ENCODE assay signal across 19 mouse cellular contexts in genomic region chr1:90231591-90232490, GRCm38 (mm10). TPM values are rescaled to one million over a fixed set of nuclear protein-coding genes. Genes with fewer than 3 reads are reported as not detected.
DNase-seq lines count a peak whose midpoint lies in the region; ATAC-seq lines count a peak whose summit lies in the region.
"Had no signal": no experiment of that assay in that cellular context is flagged by ENCODE, and none has a peak within 500 bp of the region (broad histone marks: within the 10 kb centered on the region; RNA-seq: fewer than 3 reads in every experiment).

No protein-coding gene starts in this region.

- H3K9me3 ChIP-seq in midbrain, embryonic 10.5 days (replicated peaks), result no peaks in the 10 kb centered on the region
- no peaks in the 10 kb centered on the region for H3K9me3 ChIP-seq in midbrain, embryonic 11.5 days (ENCODE audit: control insufficient read depth, low read length)
- H3K9me3 ChIP-seq in embryonic facial prominence, embryonic 10.5 days, result no peaks in the 10 kb centered on the region
- no peaks in the 10 kb centered on the region for H3K9me3 ChIP-seq in limb, embryonic 15.5 days
- H3K9me3 ChIP-seq: forebrain, embryonic 13.5 days; midbrain, embryonic 15.5 days had no signal

- H3K9ac ChIP-seq in midbrain, embryonic 11.5 days (ENCODE audit: low read length), result no peak overlapping the region
- H3K9ac ChIP-seq in limb, embryonic 15.5 days, result no peak overlapping the region
- H3K9ac ChIP-seq: forebrain, embryonic 13.5 days; midbrain, embryonic 15.5 days had no signal

- no peak for DNase-seq in midbrain, embryonic 10.5 days (ENCODE audit: low spot score)
- no peak for DNase-seq in midbrain, embryonic 11.5 days (ENCODE audit: low spot score, missing footprints)
- DNase-seq in embryonic facial prominence, embryonic 10.5 days (ENCODE audit: low spot score), result no peak
- DNase-seq in fat pad, adult 2 months (ENCODE audit: extremely low read depth, low read depth, low spot score), result peak; percentile 69
- DNase-seq in urinary bladder, postnatal 14 days (ENCODE audit: low spot score), result no peak
- no peak for DNase-seq in thymus, postnatal 10 days (ENCODE audit: low spot score in 2 of 2)
- DNase-seq: adrenal gland, adult 8-10 months; cerebellum, adult 11 months; gastrocnemius, postnatal 25 days; liver; retina, postnatal 1 day; thymus, postnatal 4 days had no signal

- no peak overlapping the region for H3K4me3 ChIP-seq in midbrain, embryonic 10.5 days
- no peak overlapping the region for H3K4me3 ChIP-seq in midbrain, embryonic 11.5 days (ENCODE audit: low read depth, low read length)
- H3K4me3 ChIP-seq in embryonic facial prominence, embryonic 10.5 days, result no peak overlapping the region
- H3K4me3 ChIP-seq in limb, embryonic 15.5 days, result no peak overlapping the region
- H3K4me3 ChIP-seq: forebrain, embryonic 13.5 days; midbrain, embryonic 15.5 days had no signal

- 82% methylated on average over 22 of the region's 22 CpGs for WGBS in midbrain, embryonic 10.5 days
- WGBS in midbrain, embryonic 11.5 days, result 76% methylated on average over 22 of the region's 22 CpGs
- 65% methylated on average over 22 of the region's 22 CpGs for WGBS in embryonic facial prominence, embryonic 10.5 days
- 28% methylated on average over 22 of the region's 22 CpGs for WGBS in limb, embryonic 15.5 days

- no peaks in the 10 kb centered on the region for H3K36me3 ChIP-seq in midbrain, embryonic 10.5 days
- H3K36me3 ChIP-seq in midbrain, embryonic 11.5 days (ENCODE audit: control insufficient read depth, insufficient read depth, low read length), result no peaks in the 10 kb centered on the region
- no peaks in the 10 kb centered on the region for H3K36me3 ChIP-seq in embryonic facial prominence, embryonic 10.5 days (replicated peaks)
- no peaks in the 10 kb centered on the region for H3K36me3 ChIP-seq in limb, embryonic 15.5 days
- H3K36me3 ChIP-seq: midbrain, embryonic 15.5 days had no signal

- ATAC-seq in midbrain, embryonic 11.5 days (ENCODE audit: low FRiP score), result no peak
- peak; percentile 16; the same call in 1 of the 2 replicates for ATAC-seq in limb, embryonic 15.5 days (ENCODE audit: insufficient number of reproducible peaks, low FRiP score, low TSS enrichment, low read depth)
- no peak for ATAC-seq in megakaryocyte-erythroid progenitor cell, adult 5-6 weeks (replicated peaks; ENCODE audit: low FRiP score, low TSS enrichment, poor library complexity, severe bottlenecking)
- ATAC-seq: forebrain, embryonic 13.5 days; hindbrain, postnatal 0 days; intestine, postnatal 0 days; lung, postnatal 0 days; midbrain, embryonic 15.5 days had no signal

- 0 out of 2 replicates have a peak overlapping the region, but pooled peaks have one; percentile 6 for H3K27ac ChIP-seq in midbrain, embryonic 10.5 days (replicated peaks)
- no peak overlapping the region for H3K27ac ChIP-seq in midbrain, embryonic 11.5 days (ENCODE audit: low read depth, low read length)
- H3K27ac ChIP-seq in embryonic facial prominence, embryonic 10.5 days (replicated peaks), result peak overlapping the region; percentile 14; the same call in 1 of the 2 replicates
- H3K27ac ChIP-seq in limb, embryonic 15.5 days, result 0 out of 2 replicates have a peak overlapping the region, but pooled peaks have one; percentile 39
- H3K27ac ChIP-seq: forebrain, embryonic 13.5 days; hindbrain, postnatal 0 days; midbrain, embryonic 15.5 days had no signal

- H3K27me3 ChIP-seq in midbrain, embryonic 10.5 days (ENCODE audit: low read depth, poor library complexity, severe bottlenecking), result no peaks in the 10 kb centered on the region
- no peaks in the 10 kb centered on the region for H3K27me3 ChIP-seq in midbrain, embryonic 11.5 days (ENCODE audit: control insufficient read depth, insufficient read depth, low read length)
- no peaks in the 10 kb centered on the region for H3K27me3 ChIP-seq in embryonic facial prominence, embryonic 10.5 days (replicated peaks; ENCODE audit: low read depth, poor library complexity, severe bottlenecking)
- H3K27me3 ChIP-seq in limb, embryonic 15.5 days, result no peaks in the 10 kb centered on the region
- H3K27me3 ChIP-seq: forebrain, embryonic 13.5 days; midbrain, embryonic 15.5 days had no signal

- H3K4me1 ChIP-seq in midbrain, embryonic 10.5 days, result peaks cover 40% of the 10 kb centered on the region
- peaks cover 11% of the 10 kb centered on the region for H3K4me1 ChIP-seq in midbrain, embryonic 11.5 days (ENCODE audit: control insufficient read depth, insufficient read depth, low read length)
- peaks cover 66% of the 10 kb centered on the region for H3K4me1 ChIP-seq in embryonic facial prominence, embryonic 10.5 days
- H3K4me1 ChIP-seq in limb, embryonic 15.5 days, result peaks cover 65% of the 10 kb centered on the region

- no peak overlapping the region for H3K4me2 ChIP-seq in midbrain, embryonic 11.5 days
- no peak overlapping the region for H3K4me2 ChIP-seq in limb, embryonic 15.5 days
- H3K4me2 ChIP-seq: forebrain, embryonic 13.5 days; midbrain, embryonic 15.5 days had no signal

RNA-seq across cellular contexts. Expression of gene Ackr3, which starts 28.1 kb away (rescaled TPM):
- polyA plus RNA-seq in midbrain, embryonic 10.5 days (2016; fragmentation: Nextera tagmentation; extraction: Ambion mirVana), result 26.3 and 30.9 TPM in 2 replicates
- polyA plus RNA-seq in midbrain, embryonic 11.5 days (2014; fragmentation: Nextera tagmentation; extraction: Ambion mirVana), result 28.4 and 29.4 TPM in 2 replicates
- 20.0 and 22.4 TPM in 2 replicates for polyA plus RNA-seq in embryonic facial prominence, embryonic 10.5 days (2016; fragmentation: Nextera tagmentation; extraction: Ambion mirVana)
- polyA plus RNA-seq in limb, embryonic 15.5 days (2015; fragmentation: Nextera tagmentation; extraction: Ambion mirVana), result 34.6 and 38.1 TPM in 2 replicates
- not detected in 2 replicates for total RNA-seq in megakaryocyte-erythroid progenitor cell, adult 5-6 weeks (2014; fragmentation: Nextera tagmentation)
- total RNA-seq in megakaryocyte-erythroid progenitor cell, adult 5-6 weeks (2017), result not detected in 2 replicates
